Mouse (Mus musculus) gastrocnemius, adult 2 months (tissue): ENCODE data around the gene Cdc42ep3. TPM values are rescaled to one million over a fixed set of nuclear protein-coding genes. Genes with fewer than 3 reads are reported as not detected.

Experiments
- DNase-seq: peaks from one replicate; pipeline ENCODE4 v3.0.0; 2022
- H3K27ac ChIP-seq: fragments of 200-600 bp; 2 replicates; pipeline ENCODE4 v1.8.1; 2022; ENCODE audit warnings: mild to moderate bottlenecking
- H3K4me3 ChIP-seq: fragments of 200-600 bp; 2 replicates; pipeline ENCODE4 v1.8.1; 2022; ENCODE audit warnings: mild to moderate bottlenecking, moderate library complexity
- CTCF ChIP-seq: fragments of 200-600 bp; IDR thresholded peaks from 2 replicates; pipeline ENCODE4 v1.8.1; 2022; ENCODE audit warnings: antibody characterized with exemption, mild to moderate bottlenecking, moderate library complexity
- intact Hi-C: fragments of 180-260 bp; cut with DNase I; formaldehyde crosslinking; loops from one replicate; pipeline ENCODE4 v1.15.1; 2025
- long read RNA-seq, 2 experiments: library from polyadenylated mRNA; stranded (forward); transcript quantifications; one replicate each; pipeline ENCODE4 v2.0.0; 2021
- total RNA-seq, 2 experiments: library from RNA; stranded (reverse); gene quantifications; 2 replicates each; pipeline ENCODE4 v1.2.3; 2021

The Cdc42ep3 gene
- 10 to 100 TPM; 38.0 to 47.7 TPM for total RNA-seq
- long read RNA-seq, experiment 1, transcript Cdc42ep3-201 (2 exons, 2,265 nt): major isoform, 49 of 52 reads
- long read RNA-seq, experiment 1, partial matches to known transcripts: 0 of 52 reads
- long read RNA-seq, experiment 1, other reads (novel, unspliced or antisense): 3 of 52 reads
- long read RNA-seq, experiment 2, transcript Cdc42ep3-201 (2 exons, 2,265 nt): major isoform, 59 of 61 reads
- long read RNA-seq, experiment 2, partial matches to known transcripts: 0 of 61 reads
- long read RNA-seq, experiment 2, other reads (novel, unspliced or antisense): 2 of 61 reads

DNA sequence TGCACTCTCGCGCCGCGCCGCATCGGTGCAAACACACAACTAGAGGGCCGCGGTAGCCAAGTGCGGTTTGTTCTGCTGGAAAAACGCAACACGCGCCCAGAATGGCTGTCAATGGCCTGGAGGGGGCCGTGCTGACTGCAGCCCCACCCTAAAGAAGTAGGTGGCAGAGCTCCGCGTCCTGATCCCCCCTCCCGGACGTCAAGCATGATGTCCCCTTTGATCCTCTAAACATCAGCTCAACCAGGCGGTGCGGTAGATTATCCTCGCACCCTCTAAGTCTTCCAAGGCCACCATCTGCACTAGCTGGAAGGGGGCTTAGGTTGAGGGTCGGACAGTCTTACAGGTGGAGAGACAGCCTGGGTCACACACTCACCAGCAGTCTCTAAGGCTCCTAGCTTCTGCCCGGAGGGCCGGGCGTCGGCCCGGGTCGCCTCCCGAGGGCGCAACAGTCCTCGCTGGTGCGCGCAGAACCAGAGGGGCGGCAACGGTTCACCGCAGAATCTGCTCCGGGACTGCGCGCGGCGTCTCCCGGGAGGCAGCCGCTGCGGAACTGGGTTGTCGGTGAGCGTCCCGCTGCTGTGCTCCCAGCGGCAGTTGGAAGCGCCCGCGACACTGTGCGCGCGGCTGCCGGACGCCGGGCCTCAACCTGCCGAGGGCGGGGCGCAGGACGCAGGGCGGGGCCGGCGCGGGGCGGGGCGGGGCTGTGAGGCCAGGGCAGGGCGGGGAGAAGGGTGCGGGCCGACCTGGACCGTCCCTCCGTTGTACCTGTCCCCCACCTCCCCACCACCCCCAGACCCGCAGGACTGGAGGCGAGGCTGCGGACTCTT, at the start of gene Cdc42ep3:
Gene Cdc42ep3 (minus strand): TSS at position 648 of the 827 bp plus-strand sequence.
- intact Hi-C loops: loop anchor here (1.0 to 10.0 kb wide), 4 partner anchors 20 to 240 kb away; no protein-coding TSS in a partner anchor
- Histone ChIP-seq H3K27ac (peak within 1 kb of the TSS; percentile 97), H3K4me3 (peak within 1 kb of the TSS; percentile 89)
- peak; percentile 28; the same call in 1 of the 2 replicates for TF ChIP-seq CTCF
- peak; percentile 92 for DNase-seq

- no peak for TF ChIP-seq CTCF
- H3K4me3 ChIP-seq: no peak overlapping the region
- intact Hi-C loops: no loop called here
Measured at GRCm38 (mm10) chr17:79400356-79400755, 45.5 kb upstream of the Cdc42ep3 start.

GRCm38 (mm10) chr17:79398416-79398815, 43.5 kb upstream of the Cdc42ep3 start:
- DNase-seq: no peak
- Histone ChIP-seq H3K27ac (no peak overlapping the region), H3K4me3 (no peak overlapping the region)
- TF ChIP-seq CTCF: no peak
- intact Hi-C loops: no loop called here

More at GRCm38 (mm10) chr17:79400356-79400755, 45.5 kb upstream of the Cdc42ep3 start:
- no peak overlapping the region for H3K27ac ChIP-seq
- no peak for DNase-seq

- intact Hi-C loops: no loop called here
- no peak for TF ChIP-seq CTCF
- Histone ChIP-seq H3K27ac (no peak overlapping the region), H3K4me3 (no peak overlapping the region)
- no peak for DNase-seq
Measured at GRCm38 (mm10) chr17:79394799-79395198, 39.9 kb upstream of the Cdc42ep3 start.

- TF ChIP-seq CTCF: no peak
- no peak overlapping the region for H3K4me3 ChIP-seq
- H3K27ac ChIP-seq: no peak overlapping the region
- DNase-seq: no peak
- intact Hi-C loops: no loop called here
Measured at GRCm38 (mm10) chr17:79393886-79394285, 39.0 kb upstream of the Cdc42ep3 start.

DNA sequence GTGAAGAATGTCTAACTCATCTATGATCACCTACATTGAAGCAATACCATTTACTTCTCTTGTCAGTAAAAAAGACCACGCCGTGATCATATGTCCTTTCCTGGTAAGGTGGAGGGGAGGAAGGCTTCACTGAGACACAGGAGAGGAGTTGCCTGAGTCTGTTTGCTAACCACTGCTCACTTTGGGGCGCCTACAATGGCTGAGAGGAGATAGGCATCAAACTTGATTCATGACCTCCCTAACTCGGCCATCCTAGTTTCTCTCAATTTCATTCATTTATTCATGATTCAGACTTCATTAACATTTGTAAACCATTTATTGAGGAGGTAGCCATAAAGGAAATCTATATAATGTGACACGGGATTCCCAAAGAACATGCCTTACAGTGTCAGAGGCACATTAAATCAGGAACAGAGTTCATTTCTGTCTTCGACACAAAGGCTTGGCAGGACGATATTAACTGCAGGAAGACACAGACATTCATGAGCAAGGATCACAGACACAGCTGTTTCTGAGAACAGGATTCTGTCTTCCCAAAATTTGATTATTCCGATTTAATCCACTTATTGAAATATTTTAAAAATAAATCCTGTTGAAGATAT, 32.7 kb upstream of the Cdc42ep3 start:
- DNase-seq: no peak
- intact Hi-C loops: no loop called here
- no peak overlapping the region for H3K27ac ChIP-seq
- no peak for TF ChIP-seq CTCF
- H3K4me3 ChIP-seq: no peak overlapping the region

GRCm38 (mm10) chr17:79381485-79381884, 26.6 kb upstream of the Cdc42ep3 start:
- Histone ChIP-seq H3K27ac (no peak overlapping the region), H3K4me3 (no peak overlapping the region)
- intact Hi-C loops: no loop called here
- TF ChIP-seq CTCF: no peak
- DNase-seq: no peak

DNA sequence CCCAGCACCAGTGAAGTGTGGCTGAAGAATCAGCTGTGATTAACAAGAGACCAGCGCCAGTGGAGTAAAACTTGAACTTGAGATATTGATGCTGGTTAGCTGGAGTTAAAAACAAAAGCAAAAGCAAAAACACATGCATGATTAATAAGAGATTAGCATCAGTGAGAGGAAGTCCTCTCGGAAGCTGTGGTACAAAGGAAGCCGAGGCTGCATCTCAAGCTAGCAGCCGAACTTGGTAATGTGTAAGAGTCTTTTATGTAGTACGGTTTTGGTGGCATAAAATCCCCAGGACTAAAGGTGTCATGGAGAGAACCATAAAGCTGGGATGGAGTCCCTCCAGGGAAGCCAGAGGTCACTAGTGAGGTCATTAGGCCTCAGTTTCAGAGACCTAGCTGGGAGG, 24.3 kb upstream of the Cdc42ep3 start:
- intact Hi-C loops: no loop called here
- Histone ChIP-seq H3K27ac (peak overlapping the region; percentile 66), H3K4me3 (no peak overlapping the region; the same call in 1 of the 2 replicates)
- no peak for DNase-seq
- TF ChIP-seq CTCF: no peak

DNA sequence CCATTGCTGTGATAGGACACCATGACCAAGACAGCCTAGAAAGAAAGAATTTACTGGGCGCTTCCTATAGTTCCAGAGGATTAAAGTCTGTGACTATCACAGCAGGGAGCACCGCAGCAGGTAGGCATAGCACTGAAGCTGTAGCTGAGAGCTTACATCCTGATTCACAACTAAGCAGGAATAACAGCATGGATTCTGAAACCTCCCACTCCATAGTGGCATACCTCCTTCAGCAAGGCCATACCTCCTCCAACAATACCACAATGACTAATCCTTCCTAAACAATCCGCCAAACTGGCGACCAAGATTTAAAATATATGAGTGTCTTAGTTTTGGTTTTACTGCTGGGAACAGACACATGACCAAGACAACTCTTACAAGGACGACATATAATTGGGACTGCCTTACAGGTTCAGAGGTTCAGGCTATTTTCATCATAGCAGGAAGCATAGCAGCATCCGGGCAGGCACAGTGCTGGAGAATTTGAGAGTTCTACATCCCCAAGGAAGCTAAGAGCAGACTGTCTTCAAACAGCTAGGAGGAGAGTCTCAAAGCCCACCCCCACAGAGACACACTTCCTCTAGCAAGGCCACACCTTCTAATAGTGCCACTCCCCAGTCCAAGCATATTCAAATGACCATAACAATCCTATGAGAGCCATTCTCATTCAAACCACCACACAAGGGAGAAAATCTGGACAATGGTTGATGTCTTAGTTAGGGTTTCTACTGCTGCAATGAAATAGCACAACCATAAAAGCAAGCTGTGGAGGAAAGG, 21.7 kb upstream of the Cdc42ep3 start:
- Histone ChIP-seq H3K4me3 (no peak overlapping the region), H3K27ac (no peak overlapping the region)
- intact Hi-C loops: no loop called here
- TF ChIP-seq CTCF: no peak
- DNase-seq: no peak

- intact Hi-C loops: no loop called here
Measured at GRCm38 (mm10) chr17:79372973-79373372, 18.1 kb upstream of the Cdc42ep3 start.

GRCm38 (mm10) chr17:79364749-79365450, 10.0 kb upstream of the Cdc42ep3 start:
- TF ChIP-seq CTCF: no peak
- no peak overlapping the region for H3K27ac ChIP-seq
- intact Hi-C loops: no loop called here

More at GRCm38 (mm10) chr17:79372973-79373372, 18.1 kb upstream of the Cdc42ep3 start:
- no peak for TF ChIP-seq CTCF
- DNase-seq: no peak
- Histone ChIP-seq H3K4me3 (no peak overlapping the region), H3K27ac (peak overlapping the region; percentile 10; the same call in 1 of the 2 replicates)

More at GRCm38 (mm10) chr17:79364749-79365450, 10.0 kb upstream of the Cdc42ep3 start:
- no peak overlapping the region for H3K4me3 ChIP-seq
- no peak for DNase-seq
